Mouse (Mus musculus) frontal cortex, postnatal 14 days (tissue): ENCODE results near the gene Cdk5r1.

Experiments
- DNase-seq, 2 experiments: peaks; one replicate each; pipeline ENCODE4 v3.0.0; 2022; ENCODE audit warnings: low spot score in 2 of 2

Cdk5r1 gene

GRCm38 (mm10) chr11:80503726-80504452 is 27.1 kb downstream of the Cdk5r1 start:
- peak; percentile 86 to 95 for DNase-seq

GRCm38 (mm10) chr11:80504519-80505385 is 27.9 kb downstream of the Cdk5r1 start:
- DNase-seq = no peak

DNA sequence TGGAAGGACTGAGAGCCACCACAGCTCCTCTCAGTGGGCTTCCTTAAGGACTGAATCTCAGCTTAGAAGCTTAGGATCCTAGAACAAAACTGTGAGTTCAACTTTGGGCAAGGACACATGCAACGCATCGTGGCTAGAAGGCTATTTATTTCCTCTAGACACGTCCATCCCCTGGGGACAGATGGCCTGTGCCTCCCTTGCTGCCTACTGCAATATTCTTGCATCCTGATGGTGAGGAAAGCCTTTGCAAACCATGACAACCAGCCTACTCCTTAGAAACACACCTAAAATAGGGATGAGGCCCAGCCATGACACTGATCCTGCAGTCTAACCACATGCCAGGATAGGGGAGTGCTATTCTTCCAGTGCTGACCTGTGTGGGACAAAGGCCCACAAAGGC is 28.8 kb downstream of the Cdk5r1 start:
- no peak for DNase-seq

DNA sequence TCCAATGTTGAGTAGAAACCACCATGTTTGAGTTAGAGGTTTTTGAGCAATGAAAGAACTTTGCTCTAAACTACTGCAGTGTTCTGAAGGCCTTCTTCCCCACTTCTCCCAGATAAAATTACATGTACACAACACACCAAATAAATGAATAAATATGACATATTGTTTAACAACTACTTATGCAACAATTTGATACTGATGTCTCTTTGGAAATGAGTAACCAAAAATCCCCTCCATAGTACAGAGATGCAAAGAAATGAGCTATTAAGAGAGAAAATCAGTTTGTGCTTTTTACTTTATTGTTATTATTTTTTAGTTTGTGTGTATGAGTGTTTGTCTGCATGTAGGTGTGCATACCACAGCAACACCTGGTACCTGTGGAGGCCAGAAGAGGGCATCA is 29.7 kb downstream of the Cdk5r1 start:
- DNase-seq = no peak

GRCm38 (mm10) chr11:80507791-80508190 is 31.0 kb downstream of the Cdk5r1 start:
- DNase-seq = no peak

GRCm38 (mm10) chr11:80508361-80509175 is 31.7 kb downstream of the Cdk5r1 start:
- no peak for DNase-seq

DNA sequence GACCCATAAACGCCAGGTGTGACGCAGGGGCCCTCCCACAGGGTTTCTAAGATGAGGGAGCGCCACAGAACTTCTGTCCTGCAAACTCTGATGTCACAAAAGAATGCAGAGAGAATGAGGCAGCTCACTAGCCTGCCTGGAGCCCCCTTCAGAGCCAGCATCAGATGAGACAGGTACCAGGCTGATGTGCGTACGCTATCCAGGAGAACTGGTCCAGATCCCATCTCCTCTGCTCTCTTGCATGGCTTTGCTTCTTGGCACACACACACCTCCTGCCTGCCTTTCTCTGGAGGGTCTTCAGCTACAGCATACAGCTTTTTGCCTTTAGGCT is 32.3 kb downstream of the Cdk5r1 start:
- DNase-seq = no peak

DNA sequence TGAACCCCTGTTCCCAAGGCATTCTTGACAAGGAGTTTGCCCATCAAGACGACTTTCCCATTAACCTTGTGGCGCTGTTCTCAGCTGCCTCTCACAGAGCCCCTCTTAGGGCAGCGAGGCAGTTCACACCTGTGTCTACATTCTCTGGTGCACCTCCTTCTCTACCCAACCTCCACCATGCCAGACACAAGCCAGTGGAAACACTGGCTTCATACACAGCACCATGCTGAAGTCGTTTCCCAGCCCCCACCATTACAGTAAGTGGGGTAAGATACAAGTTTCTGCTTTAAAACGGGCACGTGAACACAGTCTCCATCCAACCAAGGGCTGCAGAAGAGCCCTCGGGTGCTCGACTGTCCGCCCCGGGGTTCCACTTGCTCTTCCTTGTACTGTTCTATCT is 33.3 kb downstream of the Cdk5r1 start:
- no peak for DNase-seq

- no peak for DNase-seq
Measured at GRCm38 (mm10) chr11:80512313-80513056, 35.7 kb downstream of the Cdk5r1 start.

DNA sequence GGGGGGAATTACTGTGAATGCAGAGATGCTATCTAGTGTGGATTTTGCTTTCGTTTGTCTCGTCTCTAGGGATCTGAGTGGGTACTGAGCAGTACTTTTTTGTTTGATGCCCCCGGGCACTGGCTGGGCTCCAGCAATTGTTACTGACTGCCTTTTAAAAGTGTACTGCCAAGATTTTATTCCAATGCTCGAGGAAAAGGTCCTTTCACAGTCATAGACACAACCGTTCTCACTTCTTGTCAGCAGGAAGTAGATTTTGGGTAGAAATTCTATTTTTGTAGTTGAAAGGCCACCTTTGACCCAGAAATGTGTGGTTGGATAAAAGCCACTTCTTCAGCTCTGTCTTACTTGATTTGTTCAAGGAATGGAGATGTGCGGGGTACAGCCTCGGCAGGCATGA is 37.0 kb downstream of the Cdk5r1 start:
- DNase-seq = no peak

DNA sequence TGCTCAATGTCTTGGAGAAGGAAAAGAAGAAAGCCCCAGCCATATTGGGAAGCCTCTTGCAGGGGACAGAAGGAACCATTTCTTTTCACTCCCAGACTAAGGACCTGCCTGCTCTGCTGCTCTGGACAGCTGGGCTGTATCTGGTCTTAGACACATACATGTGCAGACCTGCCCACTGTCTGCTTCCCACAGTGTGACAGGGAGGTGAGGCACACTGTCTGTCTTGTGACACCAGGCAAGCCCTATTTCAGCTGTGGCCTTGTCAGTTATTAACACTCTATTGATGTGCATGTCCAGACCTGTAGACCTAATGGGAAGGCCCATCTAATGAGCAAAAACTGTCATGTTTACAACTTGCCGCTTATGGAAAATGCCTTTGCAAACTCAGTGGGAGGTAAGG is 38.5 kb downstream of the Cdk5r1 start:
- no peak for DNase-seq

DNA sequence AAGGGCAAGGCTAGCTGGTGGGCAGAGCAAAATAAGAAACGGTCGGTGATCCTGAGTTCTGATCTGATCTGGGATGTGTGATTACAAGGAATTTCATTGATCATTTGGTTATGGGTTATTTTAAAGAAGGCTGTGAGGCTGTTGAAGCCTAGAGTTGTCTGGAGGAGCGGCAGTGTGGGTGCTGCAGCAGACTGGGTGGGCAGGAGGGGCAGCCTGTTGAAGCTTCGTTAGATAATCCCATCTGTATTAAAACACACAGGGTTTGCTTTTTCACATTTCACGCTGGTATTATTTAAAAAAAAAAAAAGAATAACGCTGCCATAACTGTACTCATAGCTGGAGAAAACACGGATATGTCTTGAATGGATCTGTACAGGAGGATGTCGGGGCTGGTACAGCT is 39.1 kb downstream of the Cdk5r1 start:
- DNase-seq = no peak

DNA sequence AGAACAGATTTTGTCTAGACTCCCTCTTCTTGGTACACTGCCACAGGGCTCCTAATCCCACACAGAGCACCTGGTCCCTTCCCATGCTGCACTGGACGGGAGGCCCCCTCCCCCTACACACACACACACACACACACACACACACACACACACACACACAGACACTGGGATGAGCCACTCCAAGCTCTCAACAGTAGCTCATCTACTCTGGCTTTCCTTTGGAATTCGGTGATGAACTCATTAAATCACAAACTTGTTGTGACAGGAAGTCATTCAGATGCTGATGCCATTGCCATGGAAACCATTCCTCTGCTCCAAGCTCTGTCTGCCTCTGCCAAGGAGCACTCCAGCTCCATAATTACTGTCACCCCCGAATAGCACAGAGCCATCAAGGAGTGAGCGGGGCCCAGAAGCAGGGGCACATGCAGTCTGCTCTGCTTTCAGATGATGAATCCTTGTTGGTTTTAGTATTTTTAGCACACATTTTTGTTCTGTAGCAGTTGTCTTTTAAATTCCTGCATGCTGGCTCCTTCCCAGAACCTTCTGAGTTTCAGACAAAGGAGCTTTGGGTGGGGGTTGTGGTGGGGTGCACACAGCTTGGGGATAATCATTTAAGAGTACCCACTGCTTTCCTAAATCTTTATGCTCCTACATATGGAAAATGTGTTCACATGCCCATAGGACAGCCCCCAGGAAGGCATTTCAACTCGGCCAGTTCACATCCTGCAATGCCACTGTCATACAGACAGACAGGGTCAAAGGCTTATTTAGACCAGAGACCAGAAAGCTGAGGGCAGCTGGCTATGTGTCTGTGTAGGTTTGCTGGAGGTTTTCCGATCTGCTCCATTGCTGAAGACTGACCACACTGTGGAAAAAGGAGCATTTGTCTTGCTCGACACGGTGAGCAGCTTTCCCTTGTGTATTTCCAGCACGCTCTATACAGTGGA is 41.9 kb downstream of the Cdk5r1 start:
- peak; percentile 49 to 83 for DNase-seq

GRCm38 (mm10) chr11:80521148-80521547 is 44.3 kb downstream of the Cdk5r1 start:
- no peak for DNase-seq

DNA sequence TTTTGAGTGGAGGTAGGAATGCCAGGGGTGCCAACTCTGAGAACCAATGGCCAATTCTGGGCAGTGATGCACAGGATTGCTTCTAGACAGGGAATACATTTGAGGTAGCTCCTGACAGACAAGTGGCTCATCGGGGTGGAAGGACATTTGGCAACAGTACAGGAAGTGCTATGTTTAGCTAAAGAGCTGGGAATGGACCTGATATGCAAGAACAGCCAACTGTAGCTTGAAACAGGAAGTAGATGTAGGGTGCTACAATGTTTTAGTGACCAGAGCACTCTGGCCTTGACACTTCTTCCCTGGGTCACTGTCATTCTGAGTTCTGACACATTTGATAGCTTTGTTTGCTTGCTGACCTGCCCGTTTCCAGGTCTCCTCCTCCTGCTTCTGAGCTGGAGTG is 46.0 kb downstream of the Cdk5r1 start:
- DNase-seq = no peak

DNA sequence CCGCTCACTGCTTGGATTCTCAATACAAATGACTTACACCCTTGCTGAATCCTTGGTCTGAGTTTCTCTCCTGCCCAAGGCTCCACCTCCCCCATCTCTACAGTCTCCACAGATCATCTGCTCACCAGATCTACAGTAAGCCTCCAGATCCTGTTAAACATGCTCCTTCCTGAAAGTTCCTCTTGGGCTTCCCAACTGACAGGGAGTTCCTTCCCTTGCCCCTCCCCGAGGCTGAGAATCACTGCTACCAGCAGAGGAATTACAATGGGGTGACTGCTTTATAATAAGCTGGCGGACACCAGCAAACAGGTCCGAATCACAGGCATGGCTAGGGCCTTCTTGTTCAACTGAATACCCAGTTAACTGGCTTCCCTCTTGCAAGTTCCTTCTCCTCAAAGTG is 46.6 kb downstream of the Cdk5r1 start:
- DNase-seq = no peak

DNA sequence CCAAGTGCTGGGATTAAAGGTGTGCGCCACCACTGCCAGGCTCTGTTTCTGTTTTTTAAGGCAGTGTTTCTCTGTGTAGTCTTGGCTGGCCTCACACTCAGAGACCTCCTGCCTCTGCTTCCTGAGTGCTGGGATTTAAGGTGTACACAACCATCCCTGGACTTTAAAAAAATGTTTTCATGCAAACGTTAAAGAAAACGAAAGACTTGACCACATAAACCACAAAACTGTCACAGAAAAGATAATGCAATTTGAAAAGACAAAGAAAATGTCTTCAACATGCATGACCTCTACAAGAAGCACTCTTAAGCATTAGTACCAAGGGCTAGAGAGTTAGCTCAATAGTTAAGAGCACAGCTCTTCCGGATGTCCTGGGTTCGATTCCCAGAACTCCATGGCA is 47.4 kb downstream of the Cdk5r1 start:
- DNase-seq = no peak

GRCm38 (mm10) chr11:80527697-80528096 is 50.9 kb downstream of the Cdk5r1 start:
- no peak for DNase-seq

DNA sequence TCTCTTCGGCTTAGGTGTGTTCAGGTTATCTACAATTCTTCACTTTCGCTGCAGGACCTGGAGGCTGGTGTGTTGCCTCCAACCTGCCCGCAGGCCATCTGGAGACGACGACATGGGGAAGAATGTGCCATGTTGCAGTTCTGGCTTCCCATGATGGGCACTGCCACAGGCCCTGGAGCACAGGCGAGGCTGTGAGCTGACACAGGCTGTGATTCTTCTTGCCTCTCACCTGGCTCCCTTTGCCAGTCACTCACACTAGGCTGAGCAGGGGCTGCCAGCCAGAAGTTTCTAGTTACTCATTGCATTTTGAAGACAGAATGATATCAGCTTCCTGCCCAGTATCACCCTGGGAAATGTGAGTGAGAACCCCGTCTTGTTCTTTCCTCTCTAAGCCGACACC is 52.3 kb downstream of the Cdk5r1 start:
- no peak for DNase-seq
